Mouse (Mus musculus) mouse trophoblast stem cell (cell line): ENCODE measurements around the gene Bicral.
"Not testable (repeated sequence)": the region's sequence is repeated elsewhere in the genome, so short reads cannot be mapped to it uniquely, and the experiment has no call there.

Source experiments
- in situ Hi-C, 2 experiments: fragments of 300-500 bp; cut with MseI, MboI; formaldehyde crosslinking; loops; 2 replicates in 1 of 2; 3 replicates in 1 of 2; pipeline ENCODE4 v1.15.1; 2025

Gene Bicral

DNA sequence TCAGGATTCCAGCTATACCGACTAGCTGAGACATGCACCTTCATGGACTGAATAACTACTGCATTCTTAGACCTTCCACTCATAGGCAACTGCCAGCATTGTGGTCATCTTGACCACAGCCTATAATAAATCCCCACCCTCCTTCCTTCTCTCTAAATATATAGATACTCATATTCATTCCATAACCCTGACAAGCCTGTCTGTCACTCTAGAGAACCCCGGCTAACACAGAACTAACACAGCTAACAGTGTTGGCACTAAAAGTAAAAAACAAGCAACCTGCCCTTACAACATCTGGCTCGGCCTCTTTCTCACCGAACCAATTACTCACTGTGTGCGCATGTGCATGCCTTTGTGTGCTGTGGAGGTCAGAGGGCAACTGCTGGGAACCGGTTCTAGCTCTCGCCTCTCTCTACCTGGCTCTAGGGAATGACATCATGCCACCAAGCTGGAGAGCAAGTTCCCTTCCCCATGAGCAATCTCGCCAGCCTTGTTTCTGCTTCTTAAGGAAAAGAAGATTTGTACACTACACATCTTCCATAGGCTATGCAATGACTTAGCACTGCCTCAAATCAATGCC lies 18.2 kb upstream of the Bicral start:
- in situ Hi-C loops: no loop called here

DNA sequence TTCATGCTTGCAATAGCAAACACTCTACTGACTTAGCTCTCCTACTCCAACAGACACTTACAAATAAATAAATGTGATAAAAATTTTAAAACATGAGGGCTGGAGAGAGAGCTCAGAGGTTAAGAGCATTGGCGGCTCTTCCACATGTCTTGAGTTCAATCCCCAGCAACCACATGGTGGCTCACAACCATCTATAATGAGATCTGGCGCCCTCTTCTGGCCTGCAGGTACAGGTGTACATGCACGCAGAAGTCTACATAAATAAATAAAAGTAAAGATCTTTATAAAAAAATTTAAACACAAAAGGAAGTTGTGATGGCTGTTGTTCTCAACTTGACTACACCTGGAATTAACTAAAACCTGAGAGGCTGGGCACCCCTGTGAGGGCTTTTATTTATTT lies 17.3 kb upstream of the Bicral start:
- in situ Hi-C loops: no loop called here

DNA sequence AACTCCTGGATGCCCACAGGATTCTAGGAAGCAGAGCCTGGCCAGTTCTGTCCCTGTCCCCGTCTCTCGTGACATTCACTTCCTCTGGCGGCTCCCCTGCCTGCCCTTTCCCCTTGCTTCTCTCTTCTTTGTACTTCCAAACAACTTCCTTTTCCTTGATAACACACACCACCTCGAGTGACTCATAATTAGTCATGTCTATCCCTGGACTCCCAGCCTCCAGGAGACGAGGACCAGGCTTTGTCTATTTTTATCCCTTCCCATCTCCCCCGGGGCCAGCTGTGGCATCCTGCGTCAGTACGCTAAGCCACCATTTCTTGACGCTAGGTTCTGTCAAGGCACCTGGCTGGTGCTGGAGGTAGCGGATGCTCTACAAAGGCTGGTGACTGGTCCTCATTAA lies 15.9 kb upstream of the Bicral start:
- in situ Hi-C loops: no loop called here

DNA sequence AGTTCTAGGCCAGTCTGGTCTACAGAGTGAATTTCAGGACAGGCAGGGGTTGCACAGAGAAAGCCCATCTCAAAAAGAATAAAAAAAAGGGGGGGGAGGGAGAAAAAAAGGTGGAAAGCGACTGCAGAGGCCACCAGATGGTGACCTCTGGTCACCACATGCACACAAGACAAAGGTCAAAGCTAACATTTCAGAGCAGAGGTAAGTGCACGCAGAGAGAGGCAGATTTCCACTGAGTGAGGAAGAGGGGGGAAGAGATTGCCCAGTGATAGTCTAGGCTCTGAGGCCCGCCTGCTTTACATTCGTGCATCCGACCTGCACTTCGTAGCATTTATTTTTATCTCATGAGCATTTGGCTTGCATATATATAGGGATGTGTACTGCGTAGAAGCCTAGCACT lies 14.5 kb upstream of the Bicral start:
- in situ Hi-C loops: no loop called here

DNA sequence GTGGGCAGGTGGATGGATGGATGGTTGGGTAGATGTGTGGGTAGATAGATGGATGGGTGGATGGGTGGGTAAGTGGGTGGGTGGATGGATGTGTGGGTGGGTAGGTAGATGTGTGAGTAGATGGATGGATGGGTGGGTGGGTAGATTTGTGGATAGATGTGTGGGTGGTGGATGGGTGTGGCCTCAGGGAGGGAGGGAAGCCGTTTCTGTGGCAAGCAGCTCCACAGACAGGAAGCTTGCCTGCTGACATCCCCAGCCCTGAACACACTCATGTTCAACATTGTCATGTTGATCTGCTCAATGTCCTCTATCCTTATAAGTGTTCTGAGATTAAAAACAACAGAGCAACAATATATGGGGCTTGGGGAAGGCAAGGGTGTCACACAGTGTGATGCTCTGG lies 12.6 kb upstream of the Bicral start:
- in situ Hi-C loops: no loop called here

DNA sequence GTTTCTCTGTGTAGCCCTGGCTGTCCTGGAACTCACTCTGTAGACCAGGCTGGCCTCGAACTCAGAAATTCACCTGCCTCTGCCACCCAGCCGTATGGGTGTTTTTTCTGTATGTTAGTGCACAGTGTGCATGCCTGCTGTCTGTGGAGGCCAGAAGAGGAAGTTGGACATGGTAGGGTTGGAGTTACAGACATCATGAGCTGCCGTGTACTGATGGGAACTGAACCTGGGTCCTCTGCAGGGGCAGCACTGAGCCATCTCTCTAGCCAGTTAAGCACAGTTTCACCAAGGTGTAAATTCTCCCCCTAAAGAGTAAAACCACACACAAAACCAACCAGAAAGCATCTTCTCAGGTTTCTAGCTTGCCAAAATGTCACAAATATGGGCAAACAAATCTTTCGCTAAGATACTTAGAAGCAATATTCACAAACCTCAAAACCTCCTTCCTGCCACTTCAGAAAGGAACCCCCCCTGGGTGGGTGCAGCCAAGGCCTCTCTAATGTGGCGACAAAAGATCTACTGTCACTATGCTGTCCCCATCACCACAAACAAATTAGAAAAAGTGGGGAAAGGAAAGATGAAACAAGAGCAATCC lies 12.0 kb upstream of the Bicral start:
- in situ Hi-C loops: no loop called here

DNA sequence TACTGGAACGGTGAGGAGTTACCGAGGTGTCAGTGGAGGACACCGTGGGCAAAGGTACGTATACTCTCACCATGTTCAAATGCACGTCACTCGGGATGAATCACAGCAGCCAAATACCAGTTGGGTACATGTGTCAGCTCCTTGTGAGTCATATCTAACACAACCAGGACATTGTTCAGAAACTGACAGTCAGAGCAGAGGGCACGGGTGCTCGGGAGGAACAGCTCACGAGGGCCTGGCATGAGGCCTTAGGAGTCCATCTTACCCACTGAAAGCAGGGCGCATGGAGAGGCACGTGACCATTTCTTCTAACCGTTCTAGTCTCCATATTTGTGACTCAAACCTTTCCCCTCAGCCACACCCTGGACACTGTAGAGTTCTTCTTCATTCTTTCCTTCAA lies 8.6 kb upstream of the Bicral start:
- in situ Hi-C loops: no loop called here

DNA sequence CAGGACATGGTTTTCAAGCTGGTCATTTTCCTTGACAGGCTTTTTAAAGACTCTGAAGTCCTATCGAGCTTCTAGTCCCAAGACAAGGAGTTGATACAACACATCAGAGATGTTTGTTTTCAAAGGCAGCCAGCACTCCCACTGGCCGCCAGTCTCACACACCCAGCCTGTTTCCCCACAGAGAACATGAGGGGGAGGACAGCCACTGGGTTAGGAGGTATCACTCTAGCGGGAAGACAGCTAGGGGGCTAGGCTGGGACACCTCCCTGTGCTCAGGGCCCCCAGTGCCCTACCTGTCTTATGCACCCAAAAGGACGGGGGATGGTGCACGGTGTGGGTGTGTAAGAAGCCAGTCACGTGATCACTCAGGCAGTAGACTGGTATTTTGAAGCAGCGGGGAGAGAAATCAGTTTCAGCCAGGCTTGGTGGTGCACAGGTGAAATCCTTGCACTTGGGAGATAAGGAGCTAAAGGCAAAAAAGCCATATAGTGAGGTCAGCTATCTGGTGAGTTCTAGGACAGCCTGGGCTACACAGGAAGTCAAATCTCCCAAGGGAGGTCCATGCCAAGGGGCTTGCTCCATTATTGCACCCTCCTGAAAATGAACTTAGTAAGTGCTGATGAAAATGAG lies 6.4 kb upstream of the Bicral start:
- in situ Hi-C loops: no loop called here

DNA sequence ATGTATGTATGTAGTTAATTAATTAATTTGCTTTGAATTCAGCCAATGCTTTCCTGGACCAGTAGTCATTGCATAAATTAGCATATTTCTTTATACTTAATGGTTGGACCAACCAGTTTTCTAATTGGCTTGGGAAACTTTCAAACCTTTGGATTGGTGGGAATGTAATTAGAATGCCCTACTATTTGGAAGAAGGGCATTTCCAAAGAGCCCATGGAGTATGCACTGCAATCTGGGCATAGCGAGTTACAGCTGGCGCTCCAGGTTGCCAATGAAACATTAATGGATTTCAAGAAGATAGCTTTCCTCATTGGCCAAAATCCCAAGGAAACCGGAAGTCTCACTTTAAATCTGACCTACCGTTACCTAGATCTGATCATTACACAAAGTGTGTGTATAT lies 1.8 kb upstream of the Bicral start:
- in situ Hi-C loops: no loop called here

DNA sequence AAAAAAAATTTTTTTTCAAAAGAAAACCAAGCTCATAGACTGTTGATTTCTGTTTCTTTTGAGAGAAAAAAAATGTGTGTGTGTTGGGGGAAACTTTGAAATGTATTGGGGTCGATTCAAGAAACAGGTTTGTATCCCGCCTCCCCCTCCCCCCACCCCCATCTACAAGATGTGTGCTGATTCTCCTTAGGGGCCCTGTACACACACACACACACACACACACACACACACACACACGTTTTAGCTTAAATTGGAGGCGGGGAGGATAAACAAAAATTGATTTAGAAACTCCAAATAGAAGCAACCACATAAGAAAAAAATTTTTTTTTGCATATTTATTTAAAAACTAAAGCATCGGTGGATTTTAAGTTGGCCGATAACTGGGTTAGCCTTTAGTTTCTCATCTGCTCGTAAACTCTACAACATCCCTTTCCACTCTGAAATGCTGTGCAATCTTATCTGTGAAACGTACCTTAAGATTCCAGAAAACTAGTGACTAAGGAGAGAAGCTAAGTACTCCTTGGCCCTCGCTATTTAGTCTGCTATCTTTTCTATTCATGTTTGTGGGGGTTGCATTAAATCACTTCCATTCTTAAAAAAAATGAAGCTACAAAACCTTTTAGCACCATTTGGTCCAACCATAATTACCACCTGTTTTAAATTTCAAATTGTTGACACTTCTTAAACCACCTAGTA lies 615 bp upstream of the Bicral start:
- in situ Hi-C loops: no loop called here

DNA sequence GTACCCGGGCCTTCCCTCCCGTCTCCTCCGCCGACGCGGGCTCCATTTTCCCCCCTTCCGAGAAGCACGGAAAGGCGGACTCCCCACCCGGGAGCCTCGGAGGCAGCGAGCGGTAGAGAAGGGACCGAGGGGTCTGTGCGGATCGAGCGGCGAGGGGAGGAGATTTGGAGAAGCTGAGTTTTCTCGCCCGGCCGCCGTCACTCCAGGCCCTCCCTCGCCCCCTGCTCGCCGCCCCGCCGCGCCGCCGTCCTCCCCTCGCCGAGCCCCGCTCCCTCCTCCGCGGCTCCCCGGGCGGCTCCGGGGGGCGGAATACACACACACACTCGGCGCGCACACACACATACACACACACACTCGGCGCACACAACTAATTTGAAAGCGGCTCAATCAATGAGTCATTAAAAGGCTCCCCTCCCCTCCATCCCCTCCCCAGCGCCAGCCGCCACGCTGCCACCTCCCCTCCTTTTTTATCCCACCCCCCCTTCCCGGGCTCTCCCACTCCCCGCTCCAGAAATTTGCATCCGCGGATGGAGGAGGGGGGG lies 850 bp downstream of the Bicral start:
- in situ Hi-C loops: no loop called here

DNA sequence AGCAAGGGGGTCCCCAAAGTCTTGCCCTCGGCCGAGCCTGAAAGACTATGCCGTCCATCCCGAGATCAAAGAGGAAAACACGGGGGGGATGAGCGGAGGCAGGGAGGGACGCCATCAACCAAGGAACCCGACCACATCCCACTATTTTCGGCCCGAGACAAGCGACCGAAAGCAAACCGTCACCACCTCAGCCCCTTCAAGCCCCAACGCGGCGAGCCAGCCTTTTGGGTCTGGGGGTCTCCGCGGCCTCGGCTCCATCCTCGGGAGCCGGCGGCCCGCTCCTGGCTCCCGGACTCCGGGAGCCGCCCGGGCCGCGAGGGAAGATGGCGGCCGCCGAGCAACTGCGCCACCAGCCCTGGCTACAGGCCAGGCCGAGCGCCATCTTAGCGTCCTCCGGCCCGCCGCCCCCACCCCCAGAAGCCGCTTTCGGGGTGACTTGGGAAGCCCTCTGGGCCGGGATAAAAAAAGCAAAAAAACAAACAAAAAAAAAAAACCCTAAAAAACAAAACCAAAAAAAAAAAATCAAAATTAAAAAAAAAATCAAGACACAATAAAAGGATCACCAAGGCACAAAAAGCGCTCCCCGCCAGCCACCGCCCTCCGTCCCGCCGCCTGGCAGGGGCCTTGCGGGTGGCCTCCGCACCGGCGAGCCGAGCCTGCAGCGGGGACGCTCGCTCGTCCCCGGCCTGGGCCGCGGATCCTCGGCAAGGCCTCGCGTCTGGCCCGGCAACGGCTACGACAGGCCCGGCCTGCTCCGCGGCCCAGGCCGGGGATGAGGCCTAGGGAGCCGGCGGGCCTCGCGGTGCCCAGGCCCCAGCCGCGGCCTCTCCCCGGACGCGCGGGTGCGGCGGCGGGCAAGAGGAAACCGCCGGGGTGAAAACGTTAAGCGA lies 1.6 kb downstream of the Bicral start:
- in situ Hi-C loops: no loop called here

DNA sequence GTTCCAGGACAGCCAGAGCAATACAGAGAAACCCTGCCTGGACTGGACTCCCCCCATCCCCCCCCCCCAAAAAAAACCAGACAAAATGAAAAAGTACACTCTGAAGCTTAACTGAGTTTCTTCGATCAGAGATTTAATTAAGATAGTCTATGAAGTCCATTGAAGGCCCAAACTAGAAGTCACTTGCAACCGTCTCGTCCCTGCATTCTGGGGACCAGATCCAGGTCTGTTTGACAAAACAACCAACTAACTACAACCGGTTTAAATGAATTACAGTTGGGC lies 2.2 kb downstream of the Bicral start:
- in situ Hi-C loops: no loop called here

DNA sequence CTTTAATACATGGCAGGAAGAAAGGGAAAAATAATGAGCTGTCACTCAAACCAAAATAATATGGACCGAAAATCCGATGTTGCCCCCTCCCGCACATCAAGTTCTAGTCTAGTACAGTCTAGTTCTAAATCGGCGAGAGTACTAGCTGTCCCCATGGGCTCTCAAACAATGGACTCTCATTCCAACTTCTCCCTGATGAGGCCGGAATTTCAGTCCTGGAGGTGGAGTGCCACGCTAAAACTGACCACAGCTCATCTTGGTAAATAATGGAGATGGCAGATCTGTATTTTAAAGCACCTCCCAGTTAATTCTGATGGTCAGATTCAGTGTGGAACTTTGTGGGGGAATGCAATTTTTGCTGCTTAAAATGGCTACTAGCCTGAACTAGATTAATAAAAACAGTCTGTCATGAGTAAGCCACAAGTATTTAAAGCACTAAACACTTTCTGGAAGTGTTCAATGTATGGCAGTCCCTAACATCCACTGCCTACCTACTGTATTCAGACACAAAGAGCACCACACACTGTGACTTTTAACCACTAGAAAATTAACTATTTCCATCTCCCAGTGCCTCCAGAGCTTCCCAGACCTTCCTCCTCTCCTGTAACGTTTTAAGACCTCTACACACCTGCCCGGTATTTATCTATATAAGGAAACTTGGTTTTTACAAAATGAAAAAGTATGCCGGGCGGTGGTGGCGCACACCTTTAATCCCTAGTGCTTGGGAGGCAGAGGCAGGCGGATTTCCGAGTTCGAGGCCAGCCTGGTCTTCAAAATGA lies 2.8 kb downstream of the Bicral start:
- in situ Hi-C loops: no loop called here

DNA sequence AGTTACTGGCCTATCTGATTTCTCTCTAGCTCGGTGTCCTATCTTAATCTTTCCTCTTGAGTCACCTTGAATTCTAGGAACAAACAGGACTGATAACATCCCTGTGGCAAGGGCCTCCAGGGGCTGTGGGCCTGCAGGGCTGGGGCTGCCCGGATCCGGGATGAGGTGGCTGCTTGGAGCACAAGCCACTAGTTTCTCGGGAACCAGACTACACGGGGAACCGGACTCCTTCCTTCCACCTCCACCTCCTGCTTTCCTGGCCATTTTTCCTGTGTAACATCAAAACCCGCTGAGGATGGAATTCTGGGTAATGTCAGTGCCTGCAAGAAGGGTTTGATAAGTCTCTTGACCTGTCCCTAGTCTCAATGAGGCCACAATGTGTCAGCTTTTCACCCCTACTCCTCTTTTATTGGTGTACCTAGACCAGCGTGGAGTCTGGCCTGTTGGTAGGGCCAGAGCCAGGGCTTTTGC lies 3.6 kb downstream of the Bicral start:
- in situ Hi-C loops: no loop called here

DNA sequence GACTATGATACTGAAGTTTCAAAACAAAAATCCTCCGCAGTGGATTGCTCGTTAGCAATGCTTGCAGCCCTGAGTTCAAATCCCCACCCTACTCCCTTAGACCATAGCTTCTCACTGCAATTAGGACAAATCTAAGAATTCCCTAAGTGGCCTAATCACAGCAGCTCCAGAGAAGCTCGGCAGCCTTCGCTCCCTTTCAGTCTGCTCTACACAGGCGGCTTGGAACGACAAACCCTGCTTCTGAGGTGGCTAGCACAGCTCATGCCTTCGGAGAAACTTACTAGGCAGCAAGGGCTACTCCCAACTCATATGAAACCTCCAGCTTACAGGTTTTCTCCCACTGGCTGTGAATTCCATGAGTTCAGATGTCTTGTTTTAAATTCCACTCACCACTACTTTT lies 4.2 kb downstream of the Bicral start:
- in situ Hi-C loops: no loop called here

DNA sequence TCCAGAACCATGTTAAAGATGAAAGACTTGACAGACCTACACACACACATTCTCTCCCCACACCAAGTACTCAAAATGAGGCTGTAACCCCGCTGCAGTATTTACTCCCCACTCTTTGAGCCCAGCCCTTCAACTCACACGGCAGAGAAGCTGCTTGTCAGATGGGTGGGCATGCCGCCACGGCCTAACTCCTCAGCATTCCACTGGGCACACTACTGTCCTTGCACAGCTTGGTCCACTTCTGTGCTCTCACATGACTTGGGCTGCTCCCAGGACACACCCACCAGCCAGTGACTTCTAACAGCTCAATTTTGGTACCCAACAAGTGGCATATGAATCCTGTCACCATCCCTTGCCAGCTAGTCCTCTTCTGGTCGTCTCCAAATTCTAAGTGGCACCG lies 5.0 kb downstream of the Bicral start:
- in situ Hi-C loops: no loop called here

DNA sequence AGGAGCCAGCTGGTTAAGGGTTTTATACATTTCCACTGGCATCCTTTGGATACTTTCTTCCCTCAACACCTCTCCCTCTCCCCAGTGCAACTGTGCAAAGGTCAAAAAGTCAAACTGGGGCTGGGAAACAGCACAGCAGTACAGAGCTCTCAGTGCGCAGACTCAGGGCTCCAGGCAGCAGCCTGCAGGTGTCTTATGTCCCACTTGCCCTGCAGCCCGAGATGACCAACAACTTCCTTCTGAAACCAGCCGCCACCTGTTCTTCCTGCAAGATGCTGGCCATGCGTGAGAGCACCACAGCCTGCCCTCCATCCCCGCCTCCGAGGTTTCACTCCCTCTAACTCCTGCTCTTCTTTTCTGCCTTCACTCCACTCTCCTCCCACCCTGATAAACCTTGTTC lies 5.6 kb downstream of the Bicral start:
- in situ Hi-C loops: no loop called here

DNA sequence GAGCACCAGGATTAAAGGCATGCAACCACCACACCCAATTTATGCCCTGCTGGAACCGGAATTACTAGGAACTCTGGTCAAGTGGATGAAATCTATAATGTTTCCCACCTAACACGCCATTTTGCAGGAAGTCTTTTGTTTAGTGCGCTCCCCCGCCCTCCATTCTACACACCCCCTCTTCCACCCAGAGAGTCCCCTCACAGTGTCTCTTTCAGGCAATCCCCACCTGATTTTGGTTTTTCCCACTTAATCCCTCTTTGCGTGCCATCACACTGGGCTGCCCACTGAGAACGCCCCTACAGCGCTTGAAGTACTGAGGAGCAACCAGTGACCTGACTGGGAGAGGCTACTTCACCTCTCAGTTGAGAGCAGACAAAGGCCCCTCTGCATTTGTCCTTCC lies 11.1 kb downstream of the Bicral start:
- in situ Hi-C loops: no loop called here

DNA sequence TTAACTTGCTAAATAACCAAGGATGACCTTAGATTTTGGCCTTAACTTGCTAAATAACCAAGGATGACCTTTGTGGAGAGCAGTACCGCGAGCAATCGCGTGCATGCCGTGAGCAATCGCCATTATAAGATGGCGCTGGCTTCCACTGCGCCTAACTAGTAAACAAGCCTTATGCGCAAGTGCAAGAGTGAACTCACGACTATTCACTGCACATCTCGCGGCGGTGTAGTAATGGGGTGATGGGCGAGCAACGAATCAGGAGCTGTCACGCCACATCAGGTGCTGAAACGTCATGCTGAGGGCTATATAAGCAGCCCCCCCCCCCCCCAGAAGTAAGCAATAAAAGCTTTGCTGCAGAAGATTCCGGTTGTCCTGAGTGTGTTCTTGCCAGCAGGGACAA lies 11.7 kb downstream of the Bicral start:
- in situ Hi-C loops: not testable (repeated sequence)

DNA sequence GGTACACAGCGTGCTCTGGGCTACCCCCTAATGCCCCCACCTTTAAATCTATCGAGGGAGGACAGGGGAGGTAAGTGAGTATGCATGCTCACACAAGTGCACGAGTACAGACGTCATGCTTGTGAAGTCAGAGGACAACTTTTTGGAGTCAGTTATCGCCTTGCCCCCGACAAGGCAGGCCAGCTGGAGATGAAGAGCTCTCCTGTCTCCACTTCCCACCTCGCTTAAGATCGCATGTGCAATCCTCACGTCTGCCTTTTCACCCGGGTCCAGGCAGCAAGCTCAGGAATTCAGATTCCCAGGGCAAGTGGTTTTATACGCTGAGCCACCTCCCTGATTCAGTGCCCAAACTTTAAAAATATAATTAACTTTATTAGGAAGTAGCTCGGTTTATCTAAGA lies 13.0 kb downstream of the Bicral start:
- in situ Hi-C loops: no loop called here
